Mouse (Mus musculus) ovary, adult 10 weeks (tissue): ENCODE data around the gene Ifi211. TPM values are rescaled to one million over a fixed set of nuclear protein-coding genes. Genes with fewer than 3 reads are reported as not detected.

Experiments
- polyA plus RNA-seq: library from polyadenylated mRNA; stranded (reverse); fragments of 350-450 nt; fragmentation: Illumina TruSeq; extraction: RNeasy Lipid Tissue Mini Kit (QIAGEN cat#74804); gene quantifications from one replicate; pipeline ENCODE4 v1.2.3, GENCODE M21; 2014

Gene Ifi211
- 24.1 TPM for polyA plus RNA-seq

DNA sequence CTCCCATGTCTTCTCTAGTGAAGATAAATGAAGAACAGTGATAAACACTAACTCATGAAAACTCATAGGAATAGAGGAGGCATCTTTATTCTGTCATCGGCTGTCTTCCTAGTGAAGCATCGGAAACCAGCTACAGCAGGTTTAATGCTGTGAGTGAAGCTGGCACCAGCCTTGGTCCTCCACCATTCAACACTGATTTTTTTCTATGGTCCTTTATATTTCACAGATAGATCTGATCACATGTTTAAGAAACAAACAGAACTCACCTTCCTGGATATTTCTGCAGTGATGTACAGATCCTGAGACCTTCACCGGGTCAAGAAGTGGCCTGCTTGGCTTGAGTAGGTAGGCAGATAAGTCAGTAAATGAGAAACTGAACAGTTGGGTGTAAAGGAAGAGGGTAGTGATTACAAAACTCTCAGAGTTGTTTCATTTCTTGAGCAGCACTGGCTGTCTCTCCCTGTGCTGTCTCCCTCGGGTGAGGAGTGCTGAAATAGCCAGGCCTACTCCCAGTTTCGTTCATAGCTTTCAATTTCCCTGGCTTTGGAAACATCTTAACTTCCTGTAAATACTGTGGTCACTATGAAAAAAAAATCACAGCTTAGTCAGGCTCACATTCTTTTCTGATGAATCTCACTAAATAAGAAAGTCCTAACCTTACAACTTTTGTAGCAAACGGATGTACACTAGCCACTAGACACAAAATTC, at the start of gene Ifi211:
Gene Ifi211 (minus strand): TSS at position 499 of the 708 bp plus-strand sequence.

GRCm38 (mm10) chr1:173941924-173942779, 29.3 kb upstream of the Ifi211 start, which contains the start of the genes Mndal and Ifi203:
Gene Mndal, minus strand, starts transcription at chr1:173942491.
Gene Ifi203, minus strand, starts transcription at chr1:173942672.

Other genes starting within 250 kb of the Ifi211 start
- 2.9 TPM for gene Ifi208, start 239.4 kb downstream of the Ifi211 start, polyA plus RNA-seq
- 17.6 TPM for gene Ifi207, start 171.3 kb downstream of the Ifi211 start, polyA plus RNA-seq
- 43.0 TPM for gene Ifi204, start 146.1 kb downstream of the Ifi211 start, polyA plus RNA-seq
- gene Mndal, start 29.4 kb upstream of the Ifi211 start, polyA plus RNA-seq = 97.3 TPM
- 87.5 TPM for gene Ifi203, start 29.6 kb upstream of the Ifi211 start, polyA plus RNA-seq
- 2.2 TPM for gene Ifi202b, start 69.7 kb upstream of the Ifi211 start, polyA plus RNA-seq
- 43.6 TPM for gene Ifi205, start 118.8 kb upstream of the Ifi211 start, polyA plus RNA-seq
- not detected for gene Olfr433, start 127.7 kb upstream of the Ifi211 start, polyA plus RNA-seq
- not detected for gene Olfr432, start 136.2 kb upstream of the Ifi211 start, polyA plus RNA-seq
- not detected for gene Olfr430, start 153.6 kb upstream of the Ifi211 start, polyA plus RNA-seq
- not detected for gene Olfr429, start 171.3 kb upstream of the Ifi211 start, polyA plus RNA-seq
- gene Olfr427, start 183.8 kb upstream of the Ifi211 start, polyA plus RNA-seq = not detected
- not detected for gene Olfr231, start 208.1 kb upstream of the Ifi211 start, polyA plus RNA-seq
- gene Olfr424, start 218.5 kb upstream of the Ifi211 start, polyA plus RNA-seq = not detected
- gene Olfr420, start 242.6 kb upstream of the Ifi211 start, polyA plus RNA-seq = not detected